13 mouse cellular contexts compared by ENCODE assay signal in the genomic region with DNA sequence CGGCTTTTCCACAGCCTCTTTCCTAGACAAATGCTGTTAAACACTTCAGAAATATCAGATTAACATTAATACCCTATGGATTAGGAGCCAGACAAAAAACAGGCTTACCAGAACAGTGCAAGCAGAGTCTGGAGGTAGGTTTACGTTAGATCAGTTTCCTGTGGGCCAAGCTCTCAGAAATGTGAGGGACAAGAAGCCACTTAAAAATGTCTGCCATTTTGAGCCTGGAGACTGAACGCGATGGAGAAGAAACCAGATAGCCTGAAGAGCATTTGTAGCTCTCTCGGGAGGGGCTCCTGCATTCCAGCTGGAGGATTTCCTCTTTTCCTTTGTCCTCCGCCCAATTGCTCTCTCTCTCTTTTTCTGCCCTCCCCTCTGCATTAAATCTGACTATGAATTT.
"Had no signal": no experiment of that assay in that cellular context is flagged by ENCODE, and none has a peak within 500 bp of the region (broad histone marks: within the 10 kb centered on the region; RNA-seq: fewer than 3 reads in every experiment).

No protein-coding gene starts in this region.

- DNase-seq: kidney, postnatal 10 days; layer of hippocampus, postnatal 36 days; lung, embryonic 14.5 days; lung, postnatal 10 days; lung, postnatal 4 days; right cerebral cortex, adult 18-20 months; right cerebral cortex, postnatal 25 days; thymus, postnatal 36 days had no signal

- ATAC-seq: liver, embryonic 12.5 days had no signal

- H3K4me2 ChIP-seq: limb, embryonic 15.5 days; liver, embryonic 12.5 days; lung, embryonic 14.5 days; midbrain, embryonic 11.5 days; neural tube, embryonic 15.5 days had no signal

- H3K9me3 ChIP-seq: limb, embryonic 15.5 days; liver, embryonic 12.5 days; neural tube, embryonic 15.5 days had no signal

- H3K4me1 ChIP-seq: liver, embryonic 12.5 days had no signal

- H3K36me3 ChIP-seq: limb, embryonic 15.5 days; liver, embryonic 12.5 days; neural tube, embryonic 15.5 days had no signal

- H3K9ac ChIP-seq: limb, embryonic 15.5 days; liver, embryonic 12.5 days; lung, embryonic 14.5 days; neural tube, embryonic 15.5 days had no signal

- H3K4me3 ChIP-seq: limb, embryonic 15.5 days; liver, embryonic 12.5 days; myocyte; neural tube, embryonic 15.5 days had no signal

- H3K27me3 ChIP-seq: limb, embryonic 15.5 days; liver, embryonic 12.5 days; neural tube, embryonic 15.5 days had no signal

- H3K27ac ChIP-seq: limb, embryonic 15.5 days; liver, embryonic 12.5 days; neural tube, embryonic 15.5 days had no signal
